Mouse (Mus musculus) heart, embryonic 14.5 days (tissue): ENCODE data around the gene A730071L15Rik. TPM values are rescaled to one million over a fixed set of nuclear protein-coding genes. Genes with fewer than 3 reads are reported as not detected.
A peak's percentile ranks its signal among the peaks of the same experiment; 100 is the strongest.

ENCODE experiments used
- ATAC-seq: fragments of 200-750 bp; cut with Nextera tagmentation; 2 replicates; pipeline ENCODE4 v1.8.0; 2017; ENCODE audit warnings: low read depth, moderate TSS enrichment; ENCODE audit not compliant: insufficient number of reproducible peaks, insufficient read depth, low FRiP score
- H3K27ac ChIP-seq, 2 experiments: fragments of 200-500 bp in 1 of 2; fragments of 300-500 bp in 1 of 2; sonication (generic) in 1 of 2; replicated peaks in 1 of 2; 2 replicates each; pipeline ENCODE4 v1.5.1; 2012 to 2014; ENCODE audit warnings: low read depth in 2 of 2, low read length in 2 of 2, control low read depth in 1 of 2, mild to moderate bottlenecking in 1 of 2, mixed read lengths in 1 of 2; ENCODE audit not compliant: control insufficient read depth in 1 of 2, insufficient read depth in 1 of 2
- H3K27me3 ChIP-seq: fragments of 300-500 bp; sonication (generic); 2 replicates; pipeline ENCODE4 v1.6.1; 2014; ENCODE audit warnings: mild to moderate bottlenecking, low read length, control low read depth; ENCODE audit not compliant: control insufficient read depth, insufficient read depth
- H3K36me3 ChIP-seq: fragments of 300-500 bp; sonication (generic); 2 replicates; pipeline ENCODE4 v1.6.1; 2014; ENCODE audit warnings: mild to moderate bottlenecking, control low read depth, low read length, mixed read lengths; ENCODE audit not compliant: control insufficient read depth, insufficient read depth
- H3K4me1 ChIP-seq, 2 experiments: fragments of 200-500 bp in 1 of 2; fragments of 300-500 bp in 1 of 2; sonication (generic) in 1 of 2; 2 replicates each; pipeline ENCODE4 v1.6.1; 2012 to 2014; ENCODE audit warnings: low read length in 2 of 2, control low read depth in 1 of 2, mixed read lengths in 1 of 2; ENCODE audit not compliant: control insufficient read depth in 2 of 2, insufficient read depth in 2 of 2
- H3K4me2 ChIP-seq: fragments of 300-500 bp; sonication (generic); 2 replicates; pipeline ENCODE4 v1.6.1; 2014; ENCODE audit warnings: mild to moderate bottlenecking, low read length
- H3K4me3 ChIP-seq, 2 experiments: fragments of 200-500 bp in 1 of 2; fragments of 300-500 bp in 1 of 2; sonication (generic) in 1 of 2; 2 replicates each; pipeline ENCODE4 v1.5.1; 2012 to 2014; ENCODE audit warnings: low read length in 2 of 2, mild to moderate bottlenecking in 2 of 2, control low read depth in 1 of 2, low read depth in 1 of 2, moderate library complexity in 1 of 2; ENCODE audit not compliant: control insufficient read depth in 1 of 2, insufficient read depth in 1 of 2
- H3K9ac ChIP-seq: fragments of 300-500 bp; sonication (generic); 2 replicates; pipeline ENCODE4 v1.6.1; 2014; ENCODE audit warnings: mild to moderate bottlenecking, low read length
- H3K9me3 ChIP-seq: fragments of 300-500 bp; sonication (generic); 2 replicates; pipeline ENCODE4 v1.6.1; 2016; ENCODE audit warnings: low read length, control low read depth; ENCODE audit not compliant: control insufficient read depth
- whole genome bisulfite sequencing: fragments of 180-500 bp; shearing (Covaris S2); extraction: QIAGEN DNeasy Blood & Tissue Kit; methylation state at CpG from one replicate; pipeline ENCODE4 v1.1.7; 2014; 5-methylcytosine and 5-hydroxymethylcytosine counted together
- polyA plus RNA-seq: library from polyadenylated mRNA; unstranded; fragments of >200 nt; fragmentation: Nextera tagmentation; extraction: Ambion mirVana; gene quantifications from 2 replicates; pipeline ENCODE4 v1.2.1, GENCODE M21; 2014

Gene A730071L15Rik
- polyA plus RNA-seq, 1 experiment from 2014 or later, result 0.80 TPM

GRCm38 (mm10) chr11:6160663-6161271, 39.1 kb upstream of the A730071L15Rik start:
- no peak overlapping the region for H3K4me2 ChIP-seq
- no peaks in the 10 kb centered on the region for H3K27me3 ChIP-seq
- no peak overlapping the region for H3K27ac ChIP-seq
- H3K9ac ChIP-seq, result no peak overlapping the region
- no peak overlapping the region for H3K4me3 ChIP-seq
- no peaks in the 10 kb centered on the region for H3K9me3 ChIP-seq
- no peak for ATAC-seq
- no peaks in the 10 kb centered on the region for H3K36me3 ChIP-seq
- H3K4me1 ChIP-seq, result peaks cover 9 to 33% of the 10 kb centered on the region in 2 experiments
- WGBS, result 63% methylated on average over 3 of the region's 3 CpGs

GRCm38 (mm10) chr11:6161549-6161948, 38.3 kb upstream of the A730071L15Rik start:
- ATAC-seq, result no peak
- H3K9me3 ChIP-seq, result no peaks in the 10 kb centered on the region
- peaks cover 8 to 30% of the 10 kb centered on the region in 2 experiments for H3K4me1 ChIP-seq
- no peaks in the 10 kb centered on the region for H3K36me3 ChIP-seq
- no peak overlapping the region for H3K9ac ChIP-seq
- H3K4me2 ChIP-seq, result no peak overlapping the region
- H3K27me3 ChIP-seq, result no peaks in the 10 kb centered on the region
- H3K27ac ChIP-seq, result no peak overlapping the region
- no peak overlapping the region for H3K4me3 ChIP-seq

- no peaks in the 10 kb centered on the region for H3K9me3 ChIP-seq
- no peak overlapping the region for H3K4me2 ChIP-seq
- no peaks in the 10 kb centered on the region for H3K27me3 ChIP-seq
- peaks cover 2 to 19% of the 10 kb centered on the region in 2 experiments; a peak in 2 of 4 replicates for H3K4me1 ChIP-seq
- H3K27ac ChIP-seq, result 0 out of 4 replicates have a peak overlapping the region, but pooled peaks of 1 of the 2 experiments have one; percentile 14
- H3K4me3 ChIP-seq, result no peak overlapping the region
- no peaks in the 10 kb centered on the region for H3K36me3 ChIP-seq
- no peak overlapping the region for H3K9ac ChIP-seq
- WGBS, result 81% methylated on average over 3 of the region's 3 CpGs
- ATAC-seq, result no peak
Observed at GRCm38 (mm10) chr11:6163062-6163461, 36.8 kb upstream of the A730071L15Rik start.

GRCm38 (mm10) chr11:6163706-6164105, 36.1 kb upstream of the A730071L15Rik start:
- ATAC-seq, result no peak
- H3K27ac ChIP-seq, result no peak overlapping the region
- H3K4me2 ChIP-seq, result no peak overlapping the region
- no peaks in the 10 kb centered on the region for H3K36me3 ChIP-seq
- H3K27me3 ChIP-seq, result no peaks in the 10 kb centered on the region
- H3K4me3 ChIP-seq, result no peak overlapping the region
- H3K9me3 ChIP-seq, result no peaks in the 10 kb centered on the region
- H3K9ac ChIP-seq, result no peak overlapping the region
- peaks cover 2 to 19% of the 10 kb centered on the region in 2 experiments; a peak in 2 of 4 replicates for H3K4me1 ChIP-seq
- WGBS, result 83% methylated on average over 12 of the region's 12 CpGs

- Histone ChIP-seq H3K36me3 (no peaks in the 10 kb centered on the region), H3K9ac (no peak overlapping the region), H3K4me3 (no peak overlapping the region), H3K27ac (no peak overlapping the region), H3K27me3 (no peaks in the 10 kb centered on the region), H3K4me1 (peaks cover 0 to 27% of the 10 kb centered on the region in 2 experiments; a peak in 1 of 4 replicates), H3K4me2 (no peak overlapping the region), H3K9me3 (no peaks in the 10 kb centered on the region)
- no peak for ATAC-seq
- 96% methylated on average over 7 of the region's 7 CpGs for whole genome bisulfite sequencing
Observed at GRCm38 (mm10) chr11:6164781-6165180, 35.0 kb upstream of the A730071L15Rik start.

- Histone ChIP-seq H3K9ac (no peak overlapping the region), H3K27ac (no peak overlapping the region), H3K4me3 (no peak overlapping the region), H3K36me3 (no peaks in the 10 kb centered on the region), H3K9me3 (no peaks in the 10 kb centered on the region), H3K4me1 (peaks cover 0 to 22% of the 10 kb centered on the region in 2 experiments; a peak in 1 of 4 replicates), H3K4me2 (no peak overlapping the region), H3K27me3 (no peaks in the 10 kb centered on the region)
- 91% methylated on average over 7 of the region's 7 CpGs for WGBS
- no peak for ATAC-seq
Observed at GRCm38 (mm10) chr11:6165391-6166081, 34.3 kb upstream of the A730071L15Rik start.

- WGBS, result 89% methylated on average over 12 of the region's 12 CpGs
- Histone ChIP-seq H3K9me3 (no peaks in the 10 kb centered on the region), H3K27me3 (no peaks in the 10 kb centered on the region), H3K4me2 (no peak overlapping the region), H3K27ac (no peak overlapping the region), H3K4me1 (peaks cover 0 to 16% of the 10 kb centered on the region in 2 experiments; a peak in 1 of 4 replicates), H3K4me3 (no peak overlapping the region), H3K9ac (no peak overlapping the region), H3K36me3 (no peaks in the 10 kb centered on the region)
- ATAC-seq, result no peak
Observed at GRCm38 (mm10) chr11:6166351-6166750, 33.5 kb upstream of the A730071L15Rik start.
